Mouse (Mus musculus): ENCODE measurements around the gene Mettl5.

The Mettl5 gene

GRCm38 (mm10) chr2:69856392-69856791 lies 29.0 kb downstream of the Mettl5 start:
- DNase-seq (ENCODE audit: low spot score), result no peak

GRCm38 (mm10) chr2:69851427-69852058 lies 33.9 kb downstream of the Mettl5 start:
- DNase-seq (ENCODE audit: low spot score), result no peak

GRCm38 (mm10) chr2:69849215-69849614 lies 36.2 kb downstream of the Mettl5 start:
- no peak for DNase-seq (ENCODE audit: low spot score)

GRCm38 (mm10) chr2:69840261-69840660 lies 45.2 kb downstream of the Mettl5 start:
- DNase-seq (ENCODE audit: low spot score), result no peak

GRCm38 (mm10) chr2:69838707-69839106 lies 46.7 kb downstream of the Mettl5 start:
- no peak for DNase-seq (ENCODE audit: low spot score)

GRCm38 (mm10) chr2:69837996-69838395 lies 47.4 kb downstream of the Mettl5 start:
- DNase-seq (ENCODE audit: low spot score), result no peak

- DNase-seq (ENCODE audit: low spot score), result no peak
Observed at GRCm38 (mm10) chr2:69837244-69837967, 48.0 kb downstream of the Mettl5 start.

GRCm38 (mm10) chr2:69830116-69830515 lies 55.3 kb downstream of the Mettl5 start:
- no peak for DNase-seq (ENCODE audit: low spot score)

- DNase-seq (ENCODE audit: low spot score), result no peak
Observed at GRCm38 (mm10) chr2:69829680-69830079, 55.7 kb downstream of the Mettl5 start.

- DNase-seq (ENCODE audit: low spot score), result no peak
Observed at GRCm38 (mm10) chr2:69828031-69828430, 57.4 kb downstream of the Mettl5 start.

- DNase-seq (ENCODE audit: low spot score), result no peak
Observed at GRCm38 (mm10) chr2:69826380-69826779, 59.0 kb downstream of the Mettl5 start.

GRCm38 (mm10) chr2:69825898-69826297 lies 59.5 kb downstream of the Mettl5 start:
- no peak for DNase-seq (ENCODE audit: low spot score)

- DNase-seq (ENCODE audit: low spot score), result no peak
Observed at GRCm38 (mm10) chr2:69823129-69823677, 62.2 kb downstream of the Mettl5 start.

- DNase-seq (ENCODE audit: low spot score), result no peak
Observed at GRCm38 (mm10) chr2:69822361-69823128, 62.9 kb downstream of the Mettl5 start.

- no peak for DNase-seq (ENCODE audit: low spot score)
Observed at GRCm38 (mm10) chr2:69821711-69822110, 63.7 kb downstream of the Mettl5 start, which contains the start of gene Klhl23. Gene Klhl23 (plus strand): TSS chr2:69821944.

Data from T-cell, adult 2 months (primary cell).